Mouse (Mus musculus): ENCODE measurements around the gene Nostrin. TPM values are rescaled to one million over a fixed set of nuclear protein-coding genes. Genes with fewer than 3 reads are reported as not detected.

Nostrin gene
- polyA plus RNA-seq, 2 experiments, result 5.0 to 10.0 TPM

DNA sequence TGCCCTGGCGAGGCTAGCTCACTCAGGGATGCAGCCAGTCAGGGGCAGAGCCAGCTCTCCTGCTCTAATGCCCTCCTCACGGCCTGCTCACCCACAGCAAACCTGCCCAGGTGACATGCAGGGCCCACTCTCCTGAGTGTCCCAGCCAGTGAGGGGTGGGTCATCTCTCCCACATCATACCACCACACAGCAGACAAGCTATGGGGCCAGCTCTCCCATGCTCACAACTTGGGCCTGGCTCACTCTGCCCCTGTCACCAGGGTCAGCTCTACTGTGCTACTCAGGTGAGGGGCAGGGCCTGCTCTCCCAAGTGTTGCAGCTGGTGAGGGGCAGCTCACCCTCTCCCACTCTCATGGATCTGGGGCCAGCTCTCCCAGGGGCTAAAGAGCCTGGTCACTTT, 52.4 kb downstream of the Nostrin start:
- no peak overlapping the region for H3K9ac ChIP-seq (replicated peaks)
- no peaks in the 10 kb centered on the region for H3K9me3 ChIP-seq (ENCODE audit: control insufficient read depth, low read length)
- ATAC-seq (ENCODE audit: insufficient read depth) (peak; percentile 15; the same call in 1 of the 2 replicates), DNase-seq (ENCODE audit: low read depth in 3 of 3, low spot score in 3 of 3) (no peak)
- H3K27me3 ChIP-seq (ENCODE audit: control insufficient read depth, insufficient read depth, low read length), result no peaks in the 10 kb centered on the region
- WGBS (ENCODE audit: insufficient replicate concordance), result 81% methylated on average over 2 of the region's 2 CpGs
- peaks cover 9% of the 10 kb centered on the region for H3K36me3 ChIP-seq (replicated peaks; ENCODE audit: control insufficient read depth, insufficient read depth, low read depth)
- peaks cover 0 to 6% of the 10 kb centered on the region in 2 experiments; a peak in 1 of 4 replicates for H3K4me1 ChIP-seq (replicated peaks; ENCODE audit: control insufficient read depth in 2 of 2, insufficient read depth in 2 of 2, low read length in 1 of 2)
- TF ChIP-seq CTCF (IDR thresholded peaks at IDR 0.05; ENCODE audit: low read depth) (no peak), EP300 (IDR thresholded peaks at IDR 0.05; ENCODE audit: low read depth) (no peak)
- H3K27ac ChIP-seq, result no peak overlapping the region
- no peak overlapping the region for H3K4me3 ChIP-seq (ENCODE audit: insufficient read depth in 1 of 2, low read depth in 2 of 2, low read length in 2 of 2)
- H3K4me2 ChIP-seq (ENCODE audit: low read depth), result no peak overlapping the region

- WGBS (ENCODE audit: insufficient replicate concordance), result 69% methylated on average over 6 of the region's 6 CpGs
- H3K27me3 ChIP-seq (ENCODE audit: control insufficient read depth, insufficient read depth, low read length), result no peaks in the 10 kb centered on the region
- ATAC-seq (ENCODE audit: insufficient read depth), result no peak
- no peak for TF ChIP-seq CTCF (IDR thresholded peaks at IDR 0.05; ENCODE audit: low read depth)
- TF ChIP-seq EP300 (IDR thresholded peaks at IDR 0.05; ENCODE audit: low read depth), result no peak
- H3K9me3 ChIP-seq (ENCODE audit: control insufficient read depth, low read length), result no peaks in the 10 kb centered on the region
- no peak for DNase-seq (ENCODE audit: low read depth in 3 of 3, low spot score in 3 of 3)
- H3K4me3 ChIP-seq (ENCODE audit: insufficient read depth in 1 of 2, low read depth in 2 of 2, low read length in 2 of 2), result no peak overlapping the region
- H3K36me3 ChIP-seq (replicated peaks; ENCODE audit: control insufficient read depth, insufficient read depth, low read depth), result peaks cover 16% of the 10 kb centered on the region
- H3K9ac ChIP-seq (replicated peaks), result no peak overlapping the region
- H3K4me2 ChIP-seq (ENCODE audit: low read depth), result no peak overlapping the region
- H3K4me1 ChIP-seq (replicated peaks; ENCODE audit: control insufficient read depth in 2 of 2, insufficient read depth in 2 of 2, low read length in 1 of 2), result peaks cover 0 to 6% of the 10 kb centered on the region in 2 experiments; a peak in 1 of 4 replicates
- H3K27ac ChIP-seq, result no peak overlapping the region
Measured at GRCm38 (mm10) chr2:69188732-69189131, 53.1 kb downstream of the Nostrin start.

GRCm38 (mm10) chr2:69189222-69189621, 53.6 kb downstream of the Nostrin start:
- H3K9me3 ChIP-seq (ENCODE audit: control insufficient read depth, low read length), result no peaks in the 10 kb centered on the region
- H3K36me3 ChIP-seq (replicated peaks; ENCODE audit: control insufficient read depth, insufficient read depth, low read depth), result peaks cover 21% of the 10 kb centered on the region
- H3K9ac ChIP-seq (replicated peaks), result no peak overlapping the region
- TF ChIP-seq CTCF (IDR thresholded peaks at IDR 0.05; ENCODE audit: low read depth) (no peak), EP300 (IDR thresholded peaks at IDR 0.05; ENCODE audit: low read depth) (no peak)
- H3K27ac ChIP-seq, result no peak overlapping the region
- no peak overlapping the region for H3K4me2 ChIP-seq (ENCODE audit: low read depth)
- DNase-seq (ENCODE audit: low read depth in 3 of 3, low spot score in 3 of 3) (no peak), ATAC-seq (ENCODE audit: insufficient read depth) (no peak)
- peaks cover 0 to 6% of the 10 kb centered on the region in 2 experiments; a peak in 1 of 4 replicates for H3K4me1 ChIP-seq (replicated peaks; ENCODE audit: control insufficient read depth in 2 of 2, insufficient read depth in 2 of 2, low read length in 1 of 2)
- H3K27me3 ChIP-seq (ENCODE audit: control insufficient read depth, insufficient read depth, low read length), result no peaks in the 10 kb centered on the region
- 46% methylated on average over 4 of the region's 4 CpGs for WGBS (ENCODE audit: insufficient replicate concordance)
- H3K4me3 ChIP-seq (ENCODE audit: insufficient read depth in 1 of 2, low read depth in 2 of 2, low read length in 2 of 2), result no peak overlapping the region

DNA sequence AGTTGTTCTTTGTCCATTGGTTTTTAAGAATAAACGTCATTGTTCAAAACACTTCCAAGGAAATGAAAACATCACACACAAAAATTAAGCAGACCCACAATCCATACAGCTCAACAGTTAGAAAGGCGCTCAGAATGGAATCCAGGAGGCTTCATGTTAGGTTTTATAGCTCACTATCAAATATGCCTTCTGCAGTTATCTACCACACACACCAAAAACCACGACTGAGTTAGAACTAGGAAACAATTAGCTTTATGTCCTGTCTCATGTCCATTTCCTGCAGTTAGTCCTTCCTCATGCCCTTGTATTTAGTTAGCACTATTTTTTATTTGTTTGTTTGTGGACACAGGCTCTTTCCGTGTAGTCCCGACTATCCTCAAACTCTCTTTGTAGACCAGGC, 55.5 kb downstream of the Nostrin start:
- TF ChIP-seq EP300 (IDR thresholded peaks at IDR 0.05; ENCODE audit: low read depth), result no peak
- Histone ChIP-seq H3K9me3 (ENCODE audit: control insufficient read depth, low read length) (no peaks in the 10 kb centered on the region), H3K27ac (no peak overlapping the region), H3K9ac (replicated peaks) (no peak overlapping the region), H3K4me1 (replicated peaks; ENCODE audit: control insufficient read depth in 2 of 2, insufficient read depth in 2 of 2, low read length in 1 of 2) (peaks cover 0 to 6% of the 10 kb centered on the region in 2 experiments; a peak in 1 of 4 replicates), H3K4me2 (ENCODE audit: low read depth) (no peak overlapping the region), H3K4me3 (ENCODE audit: insufficient read depth in 1 of 2, low read depth in 2 of 2, low read length in 2 of 2) (no peak overlapping the region), H3K36me3 (replicated peaks; ENCODE audit: control insufficient read depth, insufficient read depth, low read depth) (peaks cover 38% of the 10 kb centered on the region), H3K27me3 (ENCODE audit: control insufficient read depth, insufficient read depth, low read length) (no peaks in the 10 kb centered on the region)
- ATAC-seq (ENCODE audit: insufficient read depth) (no peak), DNase-seq (ENCODE audit: low read depth in 3 of 3, low spot score in 3 of 3) (no peak)
- WGBS (ENCODE audit: insufficient replicate concordance), result 53% methylated on average over 5 of the region's 5 CpGs

GRCm38 (mm10) chr2:69193555-69193954, 58.0 kb downstream of the Nostrin start:
- H3K4me2 ChIP-seq (ENCODE audit: low read depth), result no peak overlapping the region
- no peak overlapping the region for H3K27ac ChIP-seq
- H3K4me3 ChIP-seq (ENCODE audit: insufficient read depth in 1 of 2, low read depth in 2 of 2, low read length in 2 of 2), result no peak overlapping the region
- TF ChIP-seq CTCF (IDR thresholded peaks at IDR 0.05; ENCODE audit: low read depth), result no peak
- no peak for TF ChIP-seq EP300 (IDR thresholded peaks at IDR 0.05; ENCODE audit: low read depth)
- H3K9me3 ChIP-seq (ENCODE audit: control insufficient read depth, low read length), result no peaks in the 10 kb centered on the region
- H3K4me1 ChIP-seq (replicated peaks; ENCODE audit: control insufficient read depth in 2 of 2, insufficient read depth in 2 of 2, low read length in 1 of 2), result peaks cover 0 to 6% of the 10 kb centered on the region in 2 experiments; a peak in 1 of 4 replicates
- H3K36me3 ChIP-seq (replicated peaks; ENCODE audit: control insufficient read depth, insufficient read depth, low read depth), result peaks cover 56% of the 10 kb centered on the region
- H3K27me3 ChIP-seq (ENCODE audit: control insufficient read depth, insufficient read depth, low read length), result no peaks in the 10 kb centered on the region
- DNase-seq (ENCODE audit: low read depth in 3 of 3, low spot score in 3 of 3), result no peak
- whole genome bisulfite sequencing (ENCODE audit: insufficient replicate concordance), result 65% methylated on average over 5 of the region's 5 CpGs
- no peak for ATAC-seq (ENCODE audit: insufficient read depth)
- H3K9ac ChIP-seq (replicated peaks), result no peak overlapping the region
